Mouse (Mus musculus) gastrocnemius, adult 8-10 months (tissue): ENCODE measurements around the gene Tifab. TPM values are rescaled to one million over a fixed set of nuclear protein-coding genes. Genes with fewer than 3 reads are reported as not detected.
"Not testable (repeated sequence)": the region's sequence is repeated elsewhere in the genome, so short reads cannot be mapped to it uniquely, and the experiment has no call there.

ENCODE experiments used
- DNase-seq, 2 experiments: peaks; one replicate each; pipeline ENCODE4 v3.0.0; 2022; ENCODE audit warnings: low spot score in 2 of 2
- total RNA-seq, 4 experiments: library from RNA; stranded (reverse); gene quantifications; 2 replicates each; pipeline ENCODE4 v1.2.4; 2022

Tifab gene
- under 1 TPM in 2 of 4 experiments, not detected in 2; 0.15 to 0.22 TPM for total RNA-seq

GRCm38 (mm10) chr13:56178416-56179035 lies at the start of gene Tifab:
Gene Tifab, minus strand, starts transcription at chr13:56178885.
- no peak for DNase-seq

GRCm38 (mm10) chr13:56226175-56226954 lies 47.7 kb upstream of the Tifab start:
- no peak for DNase-seq

- no peak for DNase-seq
Observed at GRCm38 (mm10) chr13:56223625-56224024, 44.9 kb upstream of the Tifab start.

- no peak for DNase-seq
Observed at GRCm38 (mm10) chr13:56222849-56223246, 44.2 kb upstream of the Tifab start.

- no peak for DNase-seq
Observed at GRCm38 (mm10) chr13:56221995-56222848, 43.5 kb upstream of the Tifab start.

GRCm38 (mm10) chr13:56221129-56221910 lies 42.6 kb upstream of the Tifab start:
- DNase-seq: no peak

- no peak for DNase-seq
Observed at GRCm38 (mm10) chr13:56219254-56219653, 40.6 kb upstream of the Tifab start.

- no peak for DNase-seq
Observed at GRCm38 (mm10) chr13:56216090-56216489, 37.4 kb upstream of the Tifab start.

- DNase-seq: no peak
Observed at GRCm38 (mm10) chr13:56214633-56215032, 35.9 kb upstream of the Tifab start.

- no peak for DNase-seq
Observed at GRCm38 (mm10) chr13:56209067-56209411, 30.4 kb upstream of the Tifab start.

- no peak for DNase-seq
Observed at GRCm38 (mm10) chr13:56208225-56209066, 29.8 kb upstream of the Tifab start.

GRCm38 (mm10) chr13:56199506-56199905 lies 20.8 kb upstream of the Tifab start:
- no peak for DNase-seq

- DNase-seq: peak; percentile 52 to 66
Observed at GRCm38 (mm10) chr13:56197473-56198266, 19.0 kb upstream of the Tifab start.

GRCm38 (mm10) chr13:56197031-56197430 lies 18.3 kb upstream of the Tifab start:
- no peak for DNase-seq

- not testable (repeated sequence) for DNase-seq
Observed at GRCm38 (mm10) chr13:56195824-56196223, 17.1 kb upstream of the Tifab start.

GRCm38 (mm10) chr13:56194181-56194580 lies 15.5 kb upstream of the Tifab start:
- not testable (repeated sequence) for DNase-seq

- peak in 1 of 2 experiments; percentile 28 for DNase-seq
Observed at GRCm38 (mm10) chr13:56191225-56191624, 12.5 kb upstream of the Tifab start.

GRCm38 (mm10) chr13:56189688-56190087 lies 11.0 kb upstream of the Tifab start:
- DNase-seq: no peak

- no peak for DNase-seq
Observed at GRCm38 (mm10) chr13:56183687-56184086, 5.0 kb upstream of the Tifab start.
